Mouse (Mus musculus): Measurements from ENCODE around the gene Nolc1.

GRCm38 (mm10) chr19:46110214-46110613 is 34.6 kb downstream of the Nolc1 start:
- no peak for TF ChIP-seq CTCF (IDR thresholded peaks at IDR 0.05; ENCODE audit: low read depth, low read length)
- no peak for TF ChIP-seq TAL1 (conservative IDR thresholded peaks at IDR 0.05; ENCODE audit: low read depth, low read length)
- TF ChIP-seq GATA1 (IDR thresholded peaks at IDR 0.05; ENCODE audit: borderline replicate concordance, low read length), result no peak
- no peak for TF ChIP-seq POLR2AphosphoS5 (IDR thresholded peaks at IDR 0.05; ENCODE audit: insufficient replicate concordance, low read depth, low read length)
- TF ChIP-seq GATA2 (IDR thresholded peaks at IDR 0.05; ENCODE audit: borderline replicate concordance, low read depth, low read length), result no peak
